Mouse (Mus musculus): ENCODE data around the gene Rbpj. TPM values are rescaled to one million over a fixed set of nuclear protein-coding genes. Genes with fewer than 3 reads are reported as not detected.
"Not testable (repeated sequence)": the region's sequence is repeated elsewhere in the genome, so short reads cannot be mapped to it uniquely, and the experiment has no call there.

Gene Rbpj
- total and polyA plus RNA-seq, 2 experiments from 2014 or later: 12.6 to 22.0 TPM

DNA sequence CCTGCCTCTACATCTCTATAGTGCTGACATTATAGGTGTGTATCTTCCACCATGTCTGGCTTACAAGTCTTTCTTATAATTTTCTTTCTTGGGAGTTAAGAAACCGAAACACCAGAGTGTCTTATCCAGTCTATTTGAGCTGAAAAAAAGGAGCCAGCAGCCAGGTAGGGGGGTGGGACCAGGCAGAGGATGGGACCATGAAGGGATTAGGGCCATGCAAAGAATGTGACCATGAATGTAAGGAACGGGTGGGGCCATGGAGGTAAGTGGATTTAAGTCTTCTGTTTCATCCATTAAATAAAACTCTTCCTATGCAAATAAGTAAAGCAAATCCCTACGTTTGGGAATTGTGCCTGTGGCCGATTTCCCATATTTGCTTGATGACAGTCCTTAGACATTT is 78.0 kb downstream of the Rbpj start:
- ATAC-seq (ENCODE audit: insufficient read depth, low read depth) (no peak), DNase-seq (ENCODE audit: low spot score) (no peak)
- Histone ChIP-seq H3K4me3 (ENCODE audit: low read depth, low read length) (no peak overlapping the region), H3K36me3 (replicated peaks; ENCODE audit: control insufficient read depth, insufficient read depth, low read length) (no peaks in the 10 kb centered on the region), H3K9me3 (replicated peaks; ENCODE audit: control insufficient read depth, low read length) (no peaks in the 10 kb centered on the region), H3K4me1 (ENCODE audit: control insufficient read depth, insufficient read depth) (no peaks in the 10 kb centered on the region), H3K9ac (replicated peaks; ENCODE audit: low read depth, low read length) (no peak overlapping the region), H3K4me2 (ENCODE audit: low read depth, low read length) (no peak overlapping the region), H3K27ac (ENCODE audit: low read depth) (0 out of 2 replicates have a peak overlapping the region, but pooled peaks have one; percentile 11), H3K27me3 (ENCODE audit: control insufficient read depth, insufficient read depth, low read length) (no peaks in the 10 kb centered on the region)
- TF ChIP-seq EP300 (IDR thresholded peaks at IDR 0.05; ENCODE audit: low read depth): no peak
- TF ChIP-seq CTCF (IDR thresholded peaks at IDR 0.05; ENCODE audit: low read depth): no peak
- WGBS: 85% methylated on average over 4 of the region's 4 CpGs

DNA sequence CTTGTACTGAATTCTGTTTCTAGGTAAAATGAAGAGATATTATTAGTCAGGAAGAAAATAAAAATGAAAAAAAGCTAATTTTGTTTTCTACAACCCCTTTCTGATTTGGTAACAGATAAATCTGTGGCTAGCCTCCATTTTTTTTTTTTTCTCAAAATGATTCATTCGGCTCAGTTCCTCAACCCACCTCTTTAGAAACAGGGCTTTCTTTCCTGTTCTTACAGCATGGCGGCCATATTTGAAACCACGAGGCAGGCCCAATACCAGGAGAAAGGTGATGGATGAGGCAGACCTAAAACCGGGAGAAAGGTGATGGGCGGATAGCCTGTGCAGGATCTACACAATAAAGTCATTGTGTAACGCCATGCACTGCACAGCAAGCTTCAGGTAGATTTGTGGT is 80.5 kb downstream of the Rbpj start:
- H3K27me3 ChIP-seq (ENCODE audit: control insufficient read depth, insufficient read depth, low read length): no peaks in the 10 kb centered on the region
- H3K36me3 ChIP-seq (replicated peaks; ENCODE audit: control insufficient read depth, insufficient read depth, low read length): no peaks in the 10 kb centered on the region
- DNase-seq (ENCODE audit: low spot score): no peak
- no peaks in the 10 kb centered on the region for H3K4me1 ChIP-seq (ENCODE audit: control insufficient read depth, insufficient read depth)
- H3K27ac ChIP-seq (ENCODE audit: low read depth): no peak overlapping the region
- 85% methylated on average over 6 of the region's 6 CpGs for WGBS
- TF ChIP-seq CTCF (IDR thresholded peaks at IDR 0.05; ENCODE audit: low read depth) (no peak), EP300 (IDR thresholded peaks at IDR 0.05; ENCODE audit: low read depth) (no peak)
- no peak overlapping the region for H3K9ac ChIP-seq (replicated peaks; ENCODE audit: low read depth, low read length)
- H3K4me2 ChIP-seq (ENCODE audit: low read depth, low read length): no peak overlapping the region
- no peak for ATAC-seq (ENCODE audit: insufficient read depth, low read depth)
- no peak overlapping the region for H3K4me3 ChIP-seq (ENCODE audit: low read depth, low read length)
- H3K9me3 ChIP-seq (replicated peaks; ENCODE audit: control insufficient read depth, low read length): no peaks in the 10 kb centered on the region

DNA sequence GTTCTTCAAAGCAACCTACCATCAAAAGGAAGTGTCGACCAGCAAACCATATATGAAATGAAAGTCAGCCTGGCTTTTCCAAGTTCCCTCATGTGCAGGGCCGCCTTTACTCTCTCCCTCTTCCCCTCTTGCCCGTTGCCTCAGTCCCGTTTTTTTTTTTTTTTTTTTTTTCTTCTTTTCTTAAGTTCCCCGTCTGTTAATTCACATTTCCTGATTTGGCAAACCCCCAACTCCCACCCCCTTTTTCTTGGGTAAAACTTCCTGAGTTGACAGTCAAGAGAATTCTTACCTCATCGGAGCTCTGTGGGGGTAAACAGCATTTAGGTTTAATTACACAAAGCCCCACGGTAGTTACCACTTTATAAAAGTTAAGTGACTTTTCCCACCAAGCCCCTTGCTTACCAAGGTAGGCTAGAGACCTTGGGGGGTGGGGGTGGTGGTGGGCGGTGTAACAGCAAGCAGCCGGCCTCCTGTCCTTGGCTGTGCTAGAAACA is 81.1 kb downstream of the Rbpj start:
- no peak overlapping the region for H3K27ac ChIP-seq (ENCODE audit: low read depth)
- TF ChIP-seq CTCF (IDR thresholded peaks at IDR 0.05; ENCODE audit: low read depth) (no peak), EP300 (IDR thresholded peaks at IDR 0.05; ENCODE audit: low read depth) (no peak)
- no peaks in the 10 kb centered on the region for H3K36me3 ChIP-seq (replicated peaks; ENCODE audit: control insufficient read depth, insufficient read depth, low read length)
- no peak overlapping the region for H3K9ac ChIP-seq (replicated peaks; ENCODE audit: low read depth, low read length)
- H3K4me3 ChIP-seq (ENCODE audit: low read depth, low read length): no peak overlapping the region
- WGBS: 48% methylated on average over 9 of the region's 9 CpGs
- no peak overlapping the region for H3K4me2 ChIP-seq (ENCODE audit: low read depth, low read length)
- no peaks in the 10 kb centered on the region for H3K27me3 ChIP-seq (ENCODE audit: control insufficient read depth, insufficient read depth, low read length)
- no peak for DNase-seq (ENCODE audit: low spot score)
- H3K9me3 ChIP-seq (replicated peaks; ENCODE audit: control insufficient read depth, low read length): no peaks in the 10 kb centered on the region
- H3K4me1 ChIP-seq (ENCODE audit: control insufficient read depth, insufficient read depth): no peaks in the 10 kb centered on the region
- ATAC-seq (ENCODE audit: insufficient read depth, low read depth): no peak

DNA sequence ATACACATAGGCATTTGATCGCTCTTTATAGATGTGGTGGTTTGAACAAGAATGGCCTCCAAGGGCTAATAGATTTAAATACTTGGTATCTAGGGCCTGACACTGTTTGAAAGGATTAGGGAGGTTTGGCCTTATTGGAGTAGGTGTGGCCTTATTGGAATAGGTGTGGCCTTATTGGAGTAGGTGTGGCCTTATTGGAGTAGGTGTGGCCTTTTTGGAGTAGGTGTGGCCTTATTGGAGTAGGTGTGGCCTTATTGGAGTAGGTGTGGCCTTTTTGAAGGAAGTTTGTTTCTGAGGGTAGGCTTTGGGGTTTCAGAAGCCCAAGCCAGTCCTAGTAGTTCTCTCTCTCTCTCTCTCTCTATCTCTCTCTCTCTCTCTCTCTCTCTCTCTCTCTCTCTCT is 84.4 kb downstream of the Rbpj start:
- H3K4me1 ChIP-seq (ENCODE audit: control insufficient read depth, insufficient read depth); DNase-seq (ENCODE audit: low spot score); H3K9me3 ChIP-seq (replicated peaks; ENCODE audit: control insufficient read depth, low read length); H3K4me3 ChIP-seq (ENCODE audit: low read depth, low read length); ATAC-seq (ENCODE audit: insufficient read depth, low read depth); H3K36me3 ChIP-seq (replicated peaks; ENCODE audit: control insufficient read depth, insufficient read depth, low read length); H3K4me2 ChIP-seq (ENCODE audit: low read depth, low read length); H3K27ac ChIP-seq (ENCODE audit: low read depth); H3K9ac ChIP-seq (replicated peaks; ENCODE audit: low read depth, low read length); H3K27me3 ChIP-seq (ENCODE audit: control insufficient read depth, insufficient read depth, low read length): not testable (repeated sequence)
- WGBS: 93% methylated on average over 1 of the region's 1 CpGs

DNA sequence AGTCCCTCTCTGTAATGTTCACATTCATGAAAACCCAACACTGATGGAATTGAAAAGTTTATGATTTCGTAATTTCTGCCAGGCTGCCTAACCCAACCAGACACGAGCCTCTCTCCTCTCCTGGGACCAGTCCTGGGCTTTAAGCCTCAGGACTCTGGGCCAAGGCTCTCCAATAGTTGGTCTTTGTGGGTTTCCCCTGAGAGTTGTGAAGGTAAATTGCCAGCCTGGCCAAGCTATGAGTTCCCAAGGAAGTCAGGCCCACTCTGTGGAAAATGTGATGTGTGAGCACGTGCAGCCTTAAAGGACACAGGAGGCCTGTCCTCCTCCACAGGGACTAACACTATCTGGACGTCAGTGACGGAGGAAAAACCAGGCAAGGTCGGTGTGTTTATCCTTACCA is 85.4 kb downstream of the Rbpj start:
- WGBS: 69% methylated on average over 6 of the region's 6 CpGs
- Histone ChIP-seq H3K27me3 (ENCODE audit: control insufficient read depth, insufficient read depth, low read length) (no peaks in the 10 kb centered on the region), H3K4me2 (ENCODE audit: low read depth, low read length) (no peak overlapping the region), H3K9me3 (replicated peaks; ENCODE audit: control insufficient read depth, low read length) (no peaks in the 10 kb centered on the region), H3K36me3 (replicated peaks; ENCODE audit: control insufficient read depth, insufficient read depth, low read length) (no peaks in the 10 kb centered on the region), H3K4me1 (ENCODE audit: control insufficient read depth, insufficient read depth) (no peaks in the 10 kb centered on the region), H3K9ac (replicated peaks; ENCODE audit: low read depth, low read length) (no peak overlapping the region), H3K4me3 (ENCODE audit: low read depth, low read length) (no peak overlapping the region), H3K27ac (ENCODE audit: low read depth) (no peak overlapping the region)
- TF ChIP-seq EP300 (IDR thresholded peaks at IDR 0.05; ENCODE audit: low read depth) (no peak), CTCF (IDR thresholded peaks at IDR 0.05; ENCODE audit: low read depth) (no peak)
- DNase-seq (ENCODE audit: low spot score) (no peak), ATAC-seq (ENCODE audit: insufficient read depth, low read depth) (no peak)

DNA sequence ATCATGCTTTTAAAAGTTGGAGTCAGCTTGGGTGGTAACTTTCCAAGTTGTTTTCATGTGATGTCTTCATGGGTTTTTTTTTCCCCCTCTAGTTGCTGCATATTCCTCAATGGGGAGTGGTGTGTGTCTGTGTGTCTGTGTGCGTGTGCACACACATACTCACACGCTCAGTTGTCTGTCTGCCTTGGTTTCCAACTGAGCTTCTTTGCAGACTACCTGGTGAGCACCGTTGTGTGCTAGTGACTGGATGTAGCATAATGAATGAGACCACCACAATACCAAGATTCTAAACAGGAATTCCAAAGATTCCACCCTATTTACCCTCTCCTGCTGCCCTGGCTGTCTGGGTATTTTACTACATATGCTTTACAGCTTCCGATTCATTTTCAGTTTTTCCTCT is 86.0 kb downstream of the Rbpj start:
- Histone ChIP-seq H3K9ac (replicated peaks; ENCODE audit: low read depth, low read length) (no peak overlapping the region), H3K9me3 (replicated peaks; ENCODE audit: control insufficient read depth, low read length) (no peaks in the 10 kb centered on the region), H3K4me3 (ENCODE audit: low read depth, low read length) (no peak overlapping the region), H3K27ac (ENCODE audit: low read depth) (no peak overlapping the region), H3K4me1 (ENCODE audit: control insufficient read depth, insufficient read depth) (no peaks in the 10 kb centered on the region), H3K27me3 (ENCODE audit: control insufficient read depth, insufficient read depth, low read length) (no peaks in the 10 kb centered on the region), H3K36me3 (replicated peaks; ENCODE audit: control insufficient read depth, insufficient read depth, low read length) (no peaks in the 10 kb centered on the region), H3K4me2 (ENCODE audit: low read depth, low read length) (no peak overlapping the region)
- DNase-seq (ENCODE audit: low spot score) (no peak), ATAC-seq (ENCODE audit: insufficient read depth, low read depth) (no peak)
- 81% methylated on average over 4 of the region's 4 CpGs for WGBS
- no peak for TF ChIP-seq EP300 (IDR thresholded peaks at IDR 0.05; ENCODE audit: low read depth)
- TF ChIP-seq CTCF (IDR thresholded peaks at IDR 0.05; ENCODE audit: low read depth): no peak
